Mouse (Mus musculus) heart, adult 2 months (tissue): ENCODE results near the gene Tcaf3.

Experiments
- CTCF ChIP-seq: fragments of 200-600 bp; IDR thresholded peaks from 2 replicates; pipeline ENCODE4 v1.8.1; 2022; ENCODE audit warnings: antibody characterized with exemption, mild to moderate bottlenecking, moderate library complexity
- POLR2A ChIP-seq: fragments of 200-500 bp; IDR thresholded peaks from 2 replicates; pipeline ENCODE4 v1.6.1; 2011; ENCODE audit warnings: mild to moderate bottlenecking, low read depth, low read length, control low read depth; ENCODE audit not compliant: insufficient read depth

- TF ChIP-seq CTCF = no peak
- no peak for TF ChIP-seq POLR2A
These were observed 36.9 kb upstream of the Tcaf3 start for GRCm38 (mm10) chr6:42634393-42634792.
